Mouse (Mus musculus) thymus, postnatal 36 days (tissue): Measurements from ENCODE around the gene Angptl1.

Source experiments
- DNase-seq, 2 experiments: peaks; one replicate each; pipeline ENCODE4 v3.0.0; 2022; ENCODE audit warnings: mixed read lengths in 2 of 2

Gene Angptl1

GRCm38 (mm10) chr1:156884782-156885181 is 46.4 kb downstream of the Angptl1 start:
- DNase-seq, result no peak

GRCm38 (mm10) chr1:156885879-156886278 is 47.5 kb downstream of the Angptl1 start:
- no peak for DNase-seq

- no peak for DNase-seq
Observed at GRCm38 (mm10) chr1:156888830-156889229, 50.5 kb downstream of the Angptl1 start.

- DNase-seq, result no peak
Observed at GRCm38 (mm10) chr1:156891561-156891960, 53.2 kb downstream of the Angptl1 start.

GRCm38 (mm10) chr1:156901689-156902088 is 63.3 kb downstream of the Angptl1 start:
- DNase-seq, result no peak

- DNase-seq, result no peak
Observed at GRCm38 (mm10) chr1:156903899-156904298, 65.5 kb downstream of the Angptl1 start.

GRCm38 (mm10) chr1:156905660-156906059 is 67.3 kb downstream of the Angptl1 start:
- DNase-seq, result no peak

GRCm38 (mm10) chr1:156909265-156909664 is 70.9 kb downstream of the Angptl1 start:
- DNase-seq, result no peak

- no peak for DNase-seq
Observed at GRCm38 (mm10) chr1:156909866-156910265, 71.5 kb downstream of the Angptl1 start.
